Mouse (Mus musculus) E14TG2a.4 (cell line): ENCODE data around the gene Mertk.
A peak's percentile ranks its signal among the peaks of the same experiment; 100 is the strongest.

ENCODE experiments used
- CTCF ChIP-seq: conservative IDR thresholded peaks from 2 replicates; pipeline ENCODE4 v1.5.1; 2014; ENCODE audit warnings: low read length
- NANOG ChIP-seq: IDR thresholded peaks from 2 replicates; pipeline ENCODE4 v1.6.1; 2014; ENCODE audit warnings: borderline replicate concordance, low read length, mixed read lengths
- POU5F1 ChIP-seq: IDR thresholded peaks from 2 replicates; pipeline ENCODE4 v1.6.1; 2014; ENCODE audit warnings: low read length, borderline replicate concordance

DNA sequence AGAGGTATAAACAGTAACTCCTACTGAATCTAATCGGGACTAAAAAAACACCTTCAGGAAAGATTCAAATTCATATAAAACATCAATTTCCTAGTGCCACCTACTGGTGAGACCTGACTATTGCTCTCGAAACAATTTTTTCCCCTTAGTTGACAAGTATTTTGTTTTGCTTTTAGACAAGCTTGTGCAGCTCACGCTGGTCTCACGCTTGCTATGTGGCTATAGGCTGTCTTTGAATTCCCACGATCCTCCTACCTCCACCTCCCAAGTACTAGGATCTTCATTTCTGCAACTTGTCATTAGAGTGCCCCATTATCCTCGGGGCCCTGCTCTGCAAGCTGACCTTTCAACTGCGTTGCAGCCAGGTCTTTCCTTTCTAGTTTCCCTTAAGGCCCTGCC, 118.6 kb downstream of the Mertk start:
- TF ChIP-seq CTCF (peak; percentile 66), NANOG (no peak), POU5F1 (no peak)
